10 mouse cellular contexts compared by ENCODE assay signal in the genomic region with DNA sequence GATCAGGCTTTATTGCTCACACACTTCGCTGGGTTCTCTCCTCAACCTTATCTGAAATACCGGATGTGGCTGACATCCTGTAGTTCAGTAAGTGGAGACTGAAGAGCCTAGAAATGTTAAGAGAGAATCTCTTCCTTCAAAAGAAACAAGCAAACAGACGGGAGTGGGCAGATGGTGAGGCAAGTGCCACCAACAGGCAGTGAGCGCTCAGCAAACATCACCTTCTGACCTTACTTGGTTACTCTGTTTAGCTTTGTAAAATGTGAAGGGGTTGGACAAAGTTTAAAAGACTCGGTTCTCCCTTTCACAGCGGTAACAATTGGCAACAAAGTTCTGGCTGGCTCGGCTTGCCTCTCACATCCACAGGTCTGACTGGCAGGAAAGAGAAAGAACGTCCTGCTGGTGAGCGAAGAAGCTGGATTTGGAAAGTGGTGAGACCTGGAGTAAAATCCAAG. TPM values are rescaled to one million over a fixed set of nuclear protein-coding genes. Genes with fewer than 3 reads are reported as not detected.
DNase-seq lines count a peak whose midpoint lies in the region; ATAC-seq and TF ChIP-seq lines count a peak whose summit lies in the region.
"Had no signal": no experiment of that assay in that cellular context is flagged by ENCODE, and none has a peak within 500 bp of the region (broad histone marks: within the 10 kb centered on the region; RNA-seq: fewer than 3 reads in every experiment).

No protein-coding gene starts in this region.

- no peak for DNase-seq in limb, embryonic 10.5 days (ENCODE audit: low spot score)
- peak; percentile 39 for DNase-seq in heart, postnatal 0 days (ENCODE audit: low spot score)
- DNase-seq in thymus, postnatal 25 days = peak; percentile 49
- DNase-seq in midbrain, postnatal 0 days (ENCODE audit: low spot score) = no peak
- no peak for DNase-seq in left cerebral cortex, adult 11 months (ENCODE audit: low spot score)

- no peak for TF ChIP-seq EP300 in heart, postnatal 0 days (IDR thresholded peaks at IDR 0.05; ENCODE audit: low read depth)

- no peak for ATAC-seq in limb, embryonic 15.5 days (ENCODE audit: insufficient number of reproducible peaks, low FRiP score, low TSS enrichment, low read depth)
- peak; percentile 55; the same call in 1 of the 2 replicates for ATAC-seq in heart, postnatal 0 days (ENCODE audit: insufficient read depth, low read depth)
- peak; percentile 38; the same call in 1 of the 2 replicates for ATAC-seq in lung, embryonic 16.5 days (ENCODE audit: low read depth)
- ATAC-seq in midbrain, postnatal 0 days (ENCODE audit: low FRiP score) = no peak
- no peak for ATAC-seq in midbrain, embryonic 15.5 days (replicated peaks)

- H3K9me3 ChIP-seq in limb, embryonic 15.5 days = no peaks in the 10 kb centered on the region
- H3K9me3 ChIP-seq in limb, embryonic 10.5 days (replicated peaks) = no peaks in the 10 kb centered on the region
- H3K9me3 ChIP-seq in heart, postnatal 0 days (replicated peaks; ENCODE audit: control insufficient read depth, low read length) = no peaks in the 10 kb centered on the region
- no peaks in the 10 kb centered on the region for H3K9me3 ChIP-seq in lung, embryonic 16.5 days (ENCODE audit: control insufficient read depth, low read length)
- H3K9me3 ChIP-seq in midbrain, postnatal 0 days (ENCODE audit: low read length) = no peaks in the 10 kb centered on the region
- H3K9me3 ChIP-seq in midbrain, embryonic 15.5 days = no peaks in the 10 kb centered on the region
- H3K9me3 ChIP-seq: stomach, embryonic 15.5 days had no signal

- no peaks in the 10 kb centered on the region for H3K36me3 ChIP-seq in limb, embryonic 15.5 days
- H3K36me3 ChIP-seq in limb, embryonic 10.5 days = no peaks in the 10 kb centered on the region
- no peaks in the 10 kb centered on the region for H3K36me3 ChIP-seq in heart, postnatal 0 days (replicated peaks; ENCODE audit: control insufficient read depth, insufficient read depth, low read length)
- no peaks in the 10 kb centered on the region for H3K36me3 ChIP-seq in lung, embryonic 16.5 days (ENCODE audit: control insufficient read depth, insufficient read depth, low read length)
- no peaks in the 10 kb centered on the region for H3K36me3 ChIP-seq in midbrain, postnatal 0 days (ENCODE audit: insufficient read depth, low read length)
- no peaks in the 10 kb centered on the region for H3K36me3 ChIP-seq in midbrain, embryonic 15.5 days (replicated peaks)
- H3K36me3 ChIP-seq: stomach, embryonic 15.5 days had no signal

- H3K4me1 ChIP-seq in limb, embryonic 15.5 days = 0 out of 2 replicates have a peak, but pooled peaks cover 3% of the 10 kb centered on the region
- no peaks in the 10 kb centered on the region for H3K4me1 ChIP-seq in limb, embryonic 10.5 days
- peaks cover 6% of the 10 kb centered on the region for H3K4me1 ChIP-seq in heart, postnatal 0 days (ENCODE audit: control insufficient read depth, insufficient read depth)
- peaks cover 7% of the 10 kb centered on the region for H3K4me1 ChIP-seq in lung, embryonic 16.5 days (replicated peaks; ENCODE audit: control insufficient read depth, insufficient read depth, low read length)
- H3K4me1 ChIP-seq in midbrain, postnatal 0 days (ENCODE audit: insufficient read depth, low read length) = no peaks in the 10 kb centered on the region
- H3K4me1 ChIP-seq in midbrain, embryonic 15.5 days = no peaks in the 10 kb centered on the region

- no peak overlapping the region for H3K9ac ChIP-seq in limb, embryonic 15.5 days
- H3K9ac ChIP-seq in heart, postnatal 0 days (replicated peaks; ENCODE audit: low read depth, low read length) = no peak overlapping the region
- no peak overlapping the region for H3K9ac ChIP-seq in lung, embryonic 16.5 days (ENCODE audit: low read length)
- H3K9ac ChIP-seq in midbrain, postnatal 0 days (replicated peaks; ENCODE audit: low read length, poor library complexity, severe bottlenecking) = no peak overlapping the region
- H3K9ac ChIP-seq in midbrain, embryonic 15.5 days = no peak overlapping the region
- H3K9ac ChIP-seq: stomach, embryonic 15.5 days had no signal

- no peak for TF ChIP-seq CTCF in heart, postnatal 0 days (IDR thresholded peaks at IDR 0.05; ENCODE audit: low read depth)
- no peak for TF ChIP-seq CTCF in midbrain, postnatal 0 days (IDR thresholded peaks at IDR 0.05)

- H3K4me2 ChIP-seq in limb, embryonic 15.5 days = no peak overlapping the region
- H3K4me2 ChIP-seq in heart, postnatal 0 days (ENCODE audit: low read depth, low read length) = peak overlapping the region; percentile 25
- peak overlapping the region; percentile 8 for H3K4me2 ChIP-seq in lung, embryonic 16.5 days (ENCODE audit: low read depth, low read length)
- H3K4me2 ChIP-seq in midbrain, postnatal 0 days (ENCODE audit: low read depth, low read length, poor library complexity, severe bottlenecking) = no peak overlapping the region
- H3K4me2 ChIP-seq in midbrain, embryonic 15.5 days = no peak overlapping the region
- H3K4me2 ChIP-seq: stomach, embryonic 15.5 days had no signal

- H3K27me3 ChIP-seq in limb, embryonic 15.5 days = no peaks in the 10 kb centered on the region
- no peaks in the 10 kb centered on the region for H3K27me3 ChIP-seq in limb, embryonic 10.5 days (ENCODE audit: low read depth, poor library complexity, severe bottlenecking)
- H3K27me3 ChIP-seq in heart, postnatal 0 days (ENCODE audit: control insufficient read depth, insufficient read depth, low read length) = no peaks in the 10 kb centered on the region
- H3K27me3 ChIP-seq in lung, embryonic 16.5 days (ENCODE audit: control insufficient read depth, insufficient read depth, low read depth, low read length) = no peaks in the 10 kb centered on the region
- no peaks in the 10 kb centered on the region for H3K27me3 ChIP-seq in midbrain, postnatal 0 days (ENCODE audit: insufficient read depth, low read length)
- no peaks in the 10 kb centered on the region for H3K27me3 ChIP-seq in midbrain, embryonic 15.5 days (replicated peaks)
- H3K27me3 ChIP-seq: stomach, embryonic 15.5 days had no signal

- H3K4me3 ChIP-seq in limb, embryonic 15.5 days = no peak overlapping the region
- no peak overlapping the region for H3K4me3 ChIP-seq in limb, embryonic 10.5 days
- no peak overlapping the region for H3K4me3 ChIP-seq in heart, postnatal 0 days (ENCODE audit: low read depth, low read length)
- no peak overlapping the region for H3K4me3 ChIP-seq in lung, embryonic 16.5 days (ENCODE audit: low read length)
- no peak overlapping the region for H3K4me3 ChIP-seq in midbrain, postnatal 0 days (ENCODE audit: low read depth, low read length)
- no peak overlapping the region for H3K4me3 ChIP-seq in midbrain, embryonic 15.5 days
- H3K4me3 ChIP-seq: stomach, embryonic 15.5 days had no signal

- peak overlapping the region; percentile 13; the same call in 1 of the 2 replicates for H3K27ac ChIP-seq in limb, embryonic 15.5 days
- no peak overlapping the region for H3K27ac ChIP-seq in limb, embryonic 10.5 days
- H3K27ac ChIP-seq in heart, postnatal 0 days (ENCODE audit: low read depth) = peak overlapping the region; percentile 67
- H3K27ac ChIP-seq in lung, embryonic 16.5 days (ENCODE audit: low read length) = no peak overlapping the region
- H3K27ac ChIP-seq in midbrain, postnatal 0 days (ENCODE audit: low read depth, low read length) = no peak overlapping the region
- H3K27ac ChIP-seq in midbrain, embryonic 15.5 days = no peak overlapping the region
- H3K27ac ChIP-seq: stomach, embryonic 15.5 days had no signal

- WGBS in limb, embryonic 15.5 days = 52% methylated on average over 9 of the region's 9 CpGs
- 57% methylated on average over 9 of the region's 9 CpGs for WGBS in limb, embryonic 10.5 days
- WGBS in heart, postnatal 0 days = 9% methylated on average over 9 of the region's 9 CpGs
- WGBS in lung, embryonic 16.5 days = 6% methylated on average over 9 of the region's 9 CpGs
- WGBS in midbrain, postnatal 0 days = 54% methylated on average over 9 of the region's 9 CpGs
- WGBS in midbrain, embryonic 15.5 days = 41% methylated on average over 9 of the region's 9 CpGs

RNA-seq across cellular contexts. Expression of gene Pdcd1lg2, which starts 8.0 kb away (rescaled TPM):
- not detected in 2 replicates for polyA plus RNA-seq in limb, embryonic 15.5 days (2015; fragmentation: Nextera tagmentation; extraction: Ambion mirVana)
- not detected in 2 replicates for polyA plus RNA-seq in limb, embryonic 10.5 days (2016; fragmentation: Nextera tagmentation; extraction: Ambion mirVana)
- not detected in 2 replicates for total RNA-seq in heart, postnatal 0 days (2014; rRNA removed; ENCODE audit: low replicate concordance)
- 0.18 TPM in 1 of 2 replicates, not detected in the other for polyA plus RNA-seq in heart, postnatal 0 days (2015; fragmentation: Nextera tagmentation; extraction: Ambion mirVana)
- polyA plus RNA-seq in lung, embryonic 16.5 days (2015; fragmentation: Nextera tagmentation; extraction: Ambion mirVana) = 0.21 TPM in 1 of 2 replicates, not detected in the other
- 0.24 and 0.71 TPM in 2 replicates for total RNA-seq in midbrain, postnatal 0 days (2014; rRNA removed)
- 0.15 TPM in 1 of 2 replicates, not detected in the other for polyA plus RNA-seq in midbrain, postnatal 0 days (2015; fragmentation: Nextera tagmentation; extraction: Ambion mirVana)
- polyA plus RNA-seq in midbrain, embryonic 15.5 days (2015; fragmentation: Nextera tagmentation; extraction: Ambion mirVana) = 0.10 TPM in 1 of 2 replicates, not detected in the other
- total RNA-seq: heart, postnatal 36 days had no signal
- polyA plus RNA-seq: stomach, embryonic 15.5 days had no signal

RNA-seq across cellular contexts. Expression of gene Cd274, which starts 51.4 kb away (rescaled TPM):
- polyA plus RNA-seq in limb, embryonic 15.5 days (2015; fragmentation: Nextera tagmentation; extraction: Ambion mirVana) = 0.31 and 0.36 TPM in 2 replicates
- polyA plus RNA-seq in limb, embryonic 10.5 days (2016; fragmentation: Nextera tagmentation; extraction: Ambion mirVana) = 0.05 and 0.10 TPM in 2 replicates
- total RNA-seq in heart, postnatal 0 days (2014; rRNA removed; ENCODE audit: low replicate concordance) = 0.04 and 1.8 TPM in 2 replicates
- 0.23 and 0.44 TPM in 2 replicates for polyA plus RNA-seq in heart, postnatal 0 days (2015; fragmentation: Nextera tagmentation; extraction: Ambion mirVana)
- 0.28 and 0.88 TPM in 2 replicates for polyA plus RNA-seq in lung, embryonic 16.5 days (2015; fragmentation: Nextera tagmentation; extraction: Ambion mirVana)
- total RNA-seq in midbrain, postnatal 0 days (2014; rRNA removed) = 0.22 and 0.66 TPM in 2 replicates
- polyA plus RNA-seq in midbrain, postnatal 0 days (2015; fragmentation: Nextera tagmentation; extraction: Ambion mirVana) = 0.16 and 0.38 TPM in 2 replicates
- polyA plus RNA-seq in midbrain, embryonic 15.5 days (2015; fragmentation: Nextera tagmentation; extraction: Ambion mirVana) = 0.77 and 0.83 TPM in 2 replicates

RNA-seq across cellular contexts. Expression of gene Plgrkt, which starts 51.5 kb away (rescaled TPM):
- polyA plus RNA-seq in limb, embryonic 15.5 days (2015; fragmentation: Nextera tagmentation; extraction: Ambion mirVana) = 70.3 and 72.3 TPM in 2 replicates
- 24.0 and 30.9 TPM in 2 replicates for polyA plus RNA-seq in limb, embryonic 10.5 days (2016; fragmentation: Nextera tagmentation; extraction: Ambion mirVana)
- 9.8 and 55.6 TPM in 2 replicates for total RNA-seq in heart, postnatal 0 days (2014; rRNA removed; ENCODE audit: low replicate concordance)
- polyA plus RNA-seq in heart, postnatal 0 days (2015; fragmentation: Nextera tagmentation; extraction: Ambion mirVana) = 53.5 and 60.3 TPM in 2 replicates
- 56.0 and 61.2 TPM in 2 replicates for polyA plus RNA-seq in lung, embryonic 16.5 days (2015; fragmentation: Nextera tagmentation; extraction: Ambion mirVana)
- total RNA-seq in midbrain, postnatal 0 days (2014; rRNA removed) = 25.9 and 26.4 TPM in 2 replicates
- 61.9 and 63.5 TPM in 2 replicates for polyA plus RNA-seq in midbrain, postnatal 0 days (2015; fragmentation: Nextera tagmentation; extraction: Ambion mirVana)
- 76.6 and 85.7 TPM in 2 replicates for polyA plus RNA-seq in midbrain, embryonic 15.5 days (2015; fragmentation: Nextera tagmentation; extraction: Ambion mirVana)

Comparison
In these comparisons a context has a peak if more than half of its experiments do, and no peak if none do; other contexts are left out.
1. H3K27ac ChIP-seq: peak in limb, embryonic 15.5 days (single experiment) and heart, postnatal 0 days (single experiment); none in limb, embryonic 10.5 days (single experiment), lung, embryonic 16.5 days (single experiment), midbrain, postnatal 0 days (single experiment) and midbrain, embryonic 15.5 days (single experiment).
2. ATAC-seq: peak in heart, postnatal 0 days (single experiment) and lung, embryonic 16.5 days (single experiment); none in limb, embryonic 15.5 days (single experiment), midbrain, postnatal 0 days (single experiment) and midbrain, embryonic 15.5 days (single experiment).
3. H3K4me2 ChIP-seq: peak in heart, postnatal 0 days (single experiment) and lung, embryonic 16.5 days (single experiment); none in limb, embryonic 15.5 days (single experiment), midbrain, postnatal 0 days (single experiment) and midbrain, embryonic 15.5 days (single experiment).
4. DNase-seq: peak in heart, postnatal 0 days (single experiment) and thymus, postnatal 25 days (single experiment); none in limb, embryonic 10.5 days (single experiment), midbrain, postnatal 0 days (single experiment) and left cerebral cortex, adult 11 months (single experiment).